Mouse (Mus musculus) kidney, embryonic 14.5 days (tissue): Measurements from ENCODE around the gene Kidins220. TPM values are rescaled to one million over a fixed set of nuclear protein-coding genes. Genes with fewer than 3 reads are reported as not detected.
A peak's percentile ranks its signal among the peaks of the same experiment; 100 is the strongest.

Experiments
- ATAC-seq: fragments of 200-750 bp; cut with Nextera tagmentation; 2 replicates; pipeline ENCODE4 v1.8.0; 2017; ENCODE audit warnings: moderate number of reproducible peaks, mild to moderate bottlenecking, moderate TSS enrichment, moderate library complexity; ENCODE audit not compliant: low FRiP score, low TSS enrichment
- H3K27ac ChIP-seq: fragments of 300-500 bp; sonication (generic); 2 replicates; pipeline ENCODE4 v1.5.1; 2014; ENCODE audit warnings: low read depth, mild to moderate bottlenecking, low read length, moderate library complexity, mixed read lengths
- H3K27me3 ChIP-seq: fragments of 300-500 bp; sonication (generic); 2 replicates; pipeline ENCODE4 v1.6.1; 2014; ENCODE audit warnings: mild to moderate bottlenecking, low read length; ENCODE audit not compliant: control insufficient read depth, insufficient read depth
- H3K36me3 ChIP-seq: fragments of 300-500 bp; sonication (generic); 2 replicates; pipeline ENCODE4 v1.6.1; 2014; ENCODE audit warnings: low read length, mixed read lengths; ENCODE audit not compliant: control insufficient read depth, insufficient read depth
- H3K4me1 ChIP-seq: fragments of 300-500 bp; sonication (generic); 2 replicates; pipeline ENCODE4 v1.6.1; 2014; ENCODE audit warnings: low read length, mixed read lengths; ENCODE audit not compliant: control insufficient read depth, insufficient read depth
- H3K4me2 ChIP-seq: fragments of 300-500 bp; sonication (generic); replicated peaks from 2 replicates; pipeline ENCODE4 v1.6.1; 2014; ENCODE audit warnings: low read depth, mild to moderate bottlenecking, low read length
- H3K4me3 ChIP-seq: fragments of 300-500 bp; sonication (generic); 2 replicates; pipeline ENCODE4 v1.5.1; 2014; ENCODE audit warnings: mild to moderate bottlenecking, low read length
- H3K9ac ChIP-seq: fragments of 300-500 bp; sonication (generic); 2 replicates; pipeline ENCODE4 v1.6.1; 2014; ENCODE audit warnings: low read depth, mild to moderate bottlenecking, low read length, moderate library complexity
- H3K9me3 ChIP-seq: fragments of 300-500 bp; sonication (generic); 2 replicates; pipeline ENCODE4 v1.6.1; 2016; ENCODE audit warnings: low read length; ENCODE audit not compliant: control insufficient read depth
- WGBS: fragments of 180-500 bp; shearing (Covaris S2); extraction: QIAGEN DNeasy Blood & Tissue Kit; methylation state at CpG from one replicate; pipeline ENCODE4 v1.1.7; 2014; 5-methylcytosine and 5-hydroxymethylcytosine counted together
- polyA plus RNA-seq: library from polyadenylated mRNA; unstranded; fragments of >200 nt; fragmentation: Nextera tagmentation; extraction: Ambion mirVana; gene quantifications from 2 replicates; pipeline ENCODE4 v1.2.1, GENCODE M21; 2014

Kidins220 gene
- polyA plus RNA-seq, 1 experiment from 2014 or later, result 38.2 TPM

- no peak overlapping the region for H3K27ac ChIP-seq
- no peak overlapping the region for H3K9ac ChIP-seq
- 80% methylated on average over 9 of the region's 9 CpGs for WGBS
- H3K27me3 ChIP-seq, result no peaks in the 10 kb centered on the region
- no peaks in the 10 kb centered on the region for H3K9me3 ChIP-seq
- no peak overlapping the region for H3K4me3 ChIP-seq
- no peak overlapping the region for H3K4me2 ChIP-seq
- no peaks in the 10 kb centered on the region for H3K4me1 ChIP-seq
- ATAC-seq, result no peak
- peaks cover 15% of the 10 kb centered on the region; the same call in 1 of the 2 replicates for H3K36me3 ChIP-seq
These were observed 19.6 kb upstream of the Kidins220 start for GRCm38 (mm10) chr12:24955137-24955536.

GRCm38 (mm10) chr12:24958526-24958925 lies 16.2 kb upstream of the Kidins220 start:
- no peaks in the 10 kb centered on the region for H3K9me3 ChIP-seq
- H3K36me3 ChIP-seq, result peaks cover 3% of the 10 kb centered on the region; the same call in 1 of the 2 replicates
- H3K27me3 ChIP-seq, result no peaks in the 10 kb centered on the region
- ATAC-seq, result no peak
- H3K4me3 ChIP-seq, result no peak overlapping the region
- no peak overlapping the region for H3K4me2 ChIP-seq
- H3K27ac ChIP-seq, result no peak overlapping the region
- no peaks in the 10 kb centered on the region; the same call in 1 of the 2 replicates for H3K4me1 ChIP-seq
- H3K9ac ChIP-seq, result no peak overlapping the region
- 91% methylated on average over 3 of the region's 3 CpGs for WGBS

- H3K27ac ChIP-seq, result no peak overlapping the region
- no peak for ATAC-seq
- H3K4me2 ChIP-seq, result no peak overlapping the region
- H3K9me3 ChIP-seq, result no peaks in the 10 kb centered on the region
- H3K27me3 ChIP-seq, result no peaks in the 10 kb centered on the region
- no peak overlapping the region for H3K4me3 ChIP-seq
- no peaks in the 10 kb centered on the region; the same call in 1 of the 2 replicates for H3K4me1 ChIP-seq
- no peak overlapping the region for H3K9ac ChIP-seq
- H3K36me3 ChIP-seq, result no peaks in the 10 kb centered on the region; the same call in 1 of the 2 replicates
- 89% methylated on average over 7 of the region's 7 CpGs for WGBS
These were observed 12.9 kb upstream of the Kidins220 start for GRCm38 (mm10) chr12:24961821-24962220.

- Histone ChIP-seq H3K36me3 (no peaks in the 10 kb centered on the region; the same call in 1 of the 2 replicates), H3K4me1 (no peaks in the 10 kb centered on the region; the same call in 1 of the 2 replicates), H3K27me3 (no peaks in the 10 kb centered on the region), H3K27ac (no peak overlapping the region), H3K4me3 (no peak overlapping the region), H3K9ac (no peak overlapping the region), H3K9me3 (no peaks in the 10 kb centered on the region), H3K4me2 (no peak overlapping the region; the same call in 1 of the 2 replicates)
- WGBS, result 70% methylated on average over 11 of the region's 11 CpGs
- ATAC-seq, result peak; percentile 71; the same call in 1 of the 2 replicates
These were observed 12.3 kb upstream of the Kidins220 start for GRCm38 (mm10) chr12:24962362-24962967.

- no peaks in the 10 kb centered on the region for H3K27me3 ChIP-seq
- no peaks in the 10 kb centered on the region; the same call in 1 of the 2 replicates for H3K36me3 ChIP-seq
- H3K4me3 ChIP-seq, result no peak overlapping the region
- no peak for ATAC-seq
- H3K9me3 ChIP-seq, result no peaks in the 10 kb centered on the region
- H3K4me1 ChIP-seq, result no peaks in the 10 kb centered on the region; the same call in 1 of the 2 replicates
- H3K4me2 ChIP-seq, result no peak overlapping the region
- WGBS, result 59% methylated on average over 13 of the region's 13 CpGs
- no peak overlapping the region for H3K27ac ChIP-seq
- no peak overlapping the region for H3K9ac ChIP-seq
These were observed 11.2 kb upstream of the Kidins220 start for GRCm38 (mm10) chr12:24963393-24964022.

GRCm38 (mm10) chr12:24965406-24965805 lies 9.3 kb upstream of the Kidins220 start:
- no peak overlapping the region for H3K4me2 ChIP-seq
- no peaks in the 10 kb centered on the region for H3K9me3 ChIP-seq
- no peaks in the 10 kb centered on the region for H3K36me3 ChIP-seq
- no peak overlapping the region for H3K4me3 ChIP-seq
- 71% methylated on average over 6 of the region's 6 CpGs for WGBS
- no peaks in the 10 kb centered on the region; the same call in 1 of the 2 replicates for H3K4me1 ChIP-seq
- H3K27me3 ChIP-seq, result no peaks in the 10 kb centered on the region
- ATAC-seq, result no peak
- no peak overlapping the region for H3K27ac ChIP-seq
- H3K9ac ChIP-seq, result no peak overlapping the region

- 84% methylated on average over 2 of the region's 2 CpGs for WGBS
- Histone ChIP-seq H3K4me1 (no peaks in the 10 kb centered on the region; the same call in 1 of the 2 replicates), H3K4me3 (no peak overlapping the region), H3K36me3 (no peaks in the 10 kb centered on the region), H3K9me3 (no peaks in the 10 kb centered on the region), H3K27me3 (no peaks in the 10 kb centered on the region), H3K27ac (no peak overlapping the region), H3K4me2 (no peak overlapping the region), H3K9ac (no peak overlapping the region)
- ATAC-seq, result no peak
These were observed 8.7 kb upstream of the Kidins220 start for GRCm38 (mm10) chr12:24966046-24966445.

GRCm38 (mm10) chr12:24971490-24972200 lies 3.1 kb upstream of the Kidins220 start:
- WGBS, result 89% methylated on average over 5 of the region's 5 CpGs
- Histone ChIP-seq H3K4me3 (no peak overlapping the region), H3K27ac (no peak overlapping the region), H3K4me2 (no peak overlapping the region), H3K27me3 (no peaks in the 10 kb centered on the region), H3K9me3 (no peaks in the 10 kb centered on the region), H3K36me3 (no peaks in the 10 kb centered on the region), H3K9ac (no peak overlapping the region), H3K4me1 (0 out of 2 replicates have a peak, but pooled peaks cover 10% of the 10 kb centered on the region)
- no peak for ATAC-seq
